Mouse (Mus musculus) fat pad, adult 2 months (tissue): Measurements from ENCODE around the gene Msx3.
A peak's percentile ranks its signal among the peaks of the same experiment; 100 is the strongest.

Source experiments
- DNase-seq: peaks from one replicate; pipeline ENCODE4 v3.0.0-alpha.2; 2011; ENCODE audit warnings: low read depth, low spot score; ENCODE audit errors: extremely low read depth

Msx3 gene

GRCm38 (mm10) chr7:140057413-140058407, 8.8 kb upstream of the Msx3 start:
- DNase-seq: no peak

- DNase-seq: no peak
Observed at GRCm38 (mm10) chr7:140054124-140054523, 5.2 kb upstream of the Msx3 start.

DNA sequence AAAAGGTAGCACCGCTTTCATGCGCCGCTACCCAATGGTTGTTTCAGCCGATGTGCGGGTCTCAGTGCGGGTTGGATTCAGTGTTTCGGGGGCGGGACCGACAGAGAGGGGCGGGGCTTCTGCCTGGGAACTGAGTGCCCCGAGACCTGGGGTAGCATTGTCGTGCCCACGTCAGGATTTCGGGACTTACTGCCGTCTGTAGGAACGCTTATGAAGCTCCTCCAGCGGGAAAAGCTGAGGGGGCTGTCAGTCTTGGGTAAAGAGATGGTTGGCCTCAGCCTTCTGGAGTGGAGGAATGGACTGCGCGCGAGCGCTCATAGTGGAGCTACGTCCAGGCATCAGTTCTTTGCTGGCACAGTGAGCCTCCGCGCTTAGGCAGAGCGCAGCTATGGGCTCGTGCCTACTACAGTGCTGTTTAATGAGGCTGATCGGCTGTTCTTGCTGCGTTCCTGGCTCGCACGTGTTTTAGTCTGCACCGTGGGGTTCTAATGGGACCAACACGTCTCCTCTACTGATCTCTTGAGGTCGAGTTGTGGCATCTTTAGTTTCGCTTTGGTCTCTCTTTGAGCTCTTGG, 313 bp upstream of the Msx3 start:
- no peak for DNase-seq

DNA sequence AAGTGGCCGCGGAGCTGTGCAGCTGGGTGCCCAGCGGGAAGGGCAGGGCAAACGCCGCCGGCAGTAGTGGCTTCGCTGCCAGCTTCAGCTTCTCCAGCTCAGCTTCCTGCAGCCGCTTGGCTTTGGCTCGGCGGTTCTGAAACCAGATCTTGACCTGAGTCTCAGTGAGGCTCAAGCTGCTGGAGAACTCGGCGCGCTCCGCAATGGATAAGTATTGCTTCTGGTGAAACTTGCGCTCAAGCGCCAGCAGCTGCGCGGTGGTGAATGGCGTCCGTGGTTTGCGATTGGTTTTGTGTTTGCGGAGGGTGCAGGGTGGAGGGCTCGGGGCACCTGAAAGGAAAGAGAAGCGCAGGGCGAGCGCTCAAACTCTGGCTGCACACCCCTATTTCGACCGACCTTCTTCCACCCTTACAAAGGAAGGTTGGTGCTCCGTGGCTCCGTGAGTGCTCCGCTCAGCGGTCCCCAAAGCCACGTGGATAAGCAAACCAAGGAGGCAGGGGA, 1.0 kb downstream of the Msx3 start:
- DNase-seq: no peak

DNA sequence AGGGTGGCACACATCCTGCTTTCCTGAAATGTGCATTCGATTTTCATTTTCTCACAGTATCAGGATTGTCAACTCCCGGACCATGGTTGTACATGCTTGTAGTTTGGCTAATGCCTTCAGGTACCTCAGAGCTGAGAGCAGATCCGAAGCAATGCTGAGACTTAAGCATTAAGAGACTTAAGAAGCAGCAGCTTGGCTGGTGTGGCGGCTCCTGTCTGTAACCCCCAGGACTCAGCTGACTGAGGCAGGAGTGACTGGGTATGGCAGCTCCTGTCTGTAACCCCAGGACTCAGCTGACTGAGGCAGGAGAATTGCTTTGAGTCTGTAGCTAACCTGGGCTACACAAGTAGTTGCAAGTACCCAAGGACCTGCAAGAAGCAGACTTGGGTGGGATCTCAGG, 3.3 kb downstream of the Msx3 start:
- DNase-seq: no peak

GRCm38 (mm10) chr7:140042728-140043127, 6.2 kb downstream of the Msx3 start:
- no peak for DNase-seq

GRCm38 (mm10) chr7:140037171-140037555, 11.7 kb downstream of the Msx3 start:
- no peak for DNase-seq

GRCm38 (mm10) chr7:140036281-140037170, 12.4 kb downstream of the Msx3 start, which contains the start of the genes Zfp511 and Tubgcp2:
Gene Zfp511 (plus strand): TSS chr7:140036391.
Gene Tubgcp2 (minus strand): TSS chr7:140036669.
- DNase-seq: peak; percentile 83

DNA sequence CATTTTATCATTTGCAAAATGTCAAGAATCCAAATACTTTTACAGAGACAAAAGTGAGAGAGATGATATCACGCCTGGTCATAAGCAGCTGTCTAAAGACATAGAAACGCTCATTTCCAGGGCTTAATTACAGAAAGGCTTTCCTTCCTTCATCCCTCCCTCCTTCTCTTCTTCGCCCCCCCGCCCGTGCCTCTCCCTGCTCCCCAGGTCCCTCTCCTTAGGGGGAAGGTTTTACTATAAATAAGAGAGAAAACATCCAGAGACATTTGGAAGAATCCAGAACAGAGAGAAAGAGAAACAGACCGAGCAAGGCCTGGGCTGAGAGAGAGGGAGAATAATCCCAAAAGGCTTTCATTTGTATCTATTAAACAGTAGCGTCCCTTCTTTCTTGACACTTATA, 13.4 kb downstream of the Msx3 start:
- DNase-seq: no peak

GRCm38 (mm10) chr7:140033386-140033785, 15.5 kb downstream of the Msx3 start:
- DNase-seq: no peak

DNA sequence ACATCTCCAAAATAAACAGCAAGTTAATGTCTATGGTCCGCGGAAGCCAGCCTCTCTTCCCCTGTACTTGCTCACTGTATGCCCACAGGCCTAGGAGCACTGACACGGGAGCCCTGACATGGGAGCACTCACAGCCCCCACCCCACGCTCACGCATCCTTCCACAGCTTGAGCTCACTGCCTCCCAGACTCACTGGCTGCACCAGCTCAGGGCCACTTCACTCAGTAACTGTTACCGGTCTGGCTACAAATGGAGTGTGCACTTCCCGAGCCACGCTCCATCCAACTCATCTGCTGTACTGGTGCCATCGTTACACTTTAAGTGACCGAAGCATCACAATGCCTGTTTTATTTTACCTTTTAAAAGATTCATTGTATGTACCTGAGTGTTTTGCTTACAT, 16.5 kb downstream of the Msx3 start:
- DNase-seq: no peak

- DNase-seq: no peak
Observed at GRCm38 (mm10) chr7:140031771-140032170, 17.1 kb downstream of the Msx3 start.

GRCm38 (mm10) chr7:140011336-140011735, 37.6 kb downstream of the Msx3 start:
- DNase-seq: no peak

DNA sequence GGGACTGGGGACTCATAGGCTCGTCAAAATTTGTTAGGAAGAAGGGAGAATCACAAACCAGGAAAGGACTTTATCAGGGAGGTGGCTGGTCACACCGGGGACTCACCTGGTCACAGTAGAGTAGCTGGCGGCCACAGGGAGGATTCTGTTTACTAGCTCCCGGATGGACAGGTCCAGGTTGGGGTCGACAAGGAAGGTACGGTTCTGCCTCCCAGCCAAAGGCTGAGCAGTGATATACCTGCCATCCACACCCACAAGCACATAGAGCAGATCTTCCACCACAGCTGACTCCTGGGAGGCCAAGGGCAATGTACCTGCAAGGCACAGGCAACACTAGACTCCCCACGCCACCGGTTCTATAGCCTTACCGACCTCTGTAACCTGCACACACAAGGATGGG, 41.1 kb downstream of the Msx3 start:
- DNase-seq: no peak

DNA sequence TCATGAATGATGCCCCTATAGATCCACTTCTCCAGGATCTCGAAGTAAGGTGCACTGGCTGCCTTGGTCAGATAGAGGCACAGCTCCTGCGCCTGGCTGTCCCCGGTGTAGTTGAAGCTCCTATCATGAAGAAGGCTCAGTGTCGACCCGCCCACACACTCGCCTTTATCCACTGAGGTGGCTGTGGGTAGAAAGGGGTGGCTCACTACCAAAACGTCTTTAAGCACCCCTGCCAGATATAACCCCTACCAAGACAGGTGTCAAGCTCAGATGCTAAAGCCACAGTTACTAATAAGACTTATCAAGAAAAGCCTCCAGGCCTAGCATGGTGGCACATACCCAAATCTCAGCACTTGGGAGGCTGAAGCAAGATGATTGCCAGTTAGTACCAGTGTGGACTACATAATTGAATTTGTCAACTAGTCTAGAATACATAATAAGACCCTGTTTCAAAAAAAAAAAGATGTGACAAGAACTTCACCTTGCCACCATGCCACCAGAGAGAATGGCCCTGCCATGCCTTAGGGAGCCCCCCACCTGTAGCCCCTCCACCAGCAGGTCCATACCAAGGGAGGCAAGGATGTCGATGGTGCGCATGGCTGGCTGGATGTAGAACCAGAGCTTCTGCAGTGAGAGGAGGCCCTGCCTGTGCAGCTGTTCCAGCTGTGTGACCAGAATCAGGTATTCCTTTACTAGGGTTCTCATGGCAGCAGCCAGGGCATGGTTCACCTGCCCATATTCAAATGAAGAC, 41.9 kb downstream of the Msx3 start:
- no peak for DNase-seq

DNA sequence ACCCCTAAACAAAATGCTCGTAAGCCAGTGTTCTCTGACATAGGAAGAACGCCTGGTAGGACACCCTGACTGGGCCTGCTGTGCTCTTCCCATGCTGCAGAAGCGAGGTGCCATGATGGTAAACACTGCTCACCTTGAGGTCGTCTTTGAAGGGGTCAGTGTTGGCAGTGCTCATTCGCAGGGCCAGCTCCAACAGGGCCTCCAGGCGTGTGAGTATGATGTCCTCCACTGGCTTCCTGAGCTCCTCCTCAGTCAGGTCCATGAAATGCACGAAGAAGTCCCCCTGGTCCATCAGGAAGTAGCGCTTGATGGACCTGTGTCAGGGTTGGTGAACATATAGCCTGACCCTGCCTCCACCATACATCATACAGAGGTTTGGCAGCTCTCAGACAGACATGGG, 44.2 kb downstream of the Msx3 start:
- DNase-seq: no peak

GRCm38 (mm10) chr7:140001086-140001740, 47.7 kb downstream of the Msx3 start:
- DNase-seq: no peak

DNA sequence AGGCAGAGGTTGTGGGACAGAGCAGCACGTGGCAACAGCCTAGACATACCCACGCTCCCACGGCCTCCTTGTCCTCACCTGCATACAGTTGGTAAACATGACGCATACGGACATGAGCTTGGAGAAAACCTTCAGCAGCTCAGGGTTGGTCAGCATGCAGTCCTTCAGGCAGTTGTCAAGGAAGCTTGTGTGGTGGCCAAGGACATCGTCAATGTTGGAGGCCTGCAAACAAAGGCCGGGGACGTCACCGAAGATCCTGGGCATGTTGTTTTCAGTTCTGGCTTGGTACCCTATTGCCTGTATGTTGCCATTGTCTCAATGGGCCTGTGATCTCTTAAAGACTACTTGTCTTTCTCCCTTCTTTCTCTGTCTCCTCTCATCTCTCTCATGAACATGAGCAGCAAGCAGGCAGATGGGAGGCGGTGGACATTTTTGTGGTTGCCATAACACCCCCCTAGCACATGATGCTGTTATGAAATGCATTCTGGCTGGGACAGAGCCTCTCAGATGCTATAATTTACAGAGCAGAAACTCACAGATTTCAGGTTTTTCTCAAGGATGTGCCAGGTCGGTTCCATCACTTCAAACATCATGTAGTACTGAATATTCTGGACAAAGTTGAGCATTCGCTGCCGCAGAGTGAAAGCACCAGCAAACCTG, 50.1 kb downstream of the Msx3 start:
- no peak for DNase-seq
